Mouse (Mus musculus) hindbrain, embryonic 15.5 days (tissue): ENCODE data around the gene Tnfrsf19. TPM values are rescaled to one million over a fixed set of nuclear protein-coding genes. Genes with fewer than 3 reads are reported as not detected.

ENCODE experiments used
- ATAC-seq: fragments of 200-750 bp; cut with Nextera tagmentation; 2 replicates; pipeline ENCODE4 v1.8.0; 2017; ENCODE audit warnings: low read depth, moderate number of reproducible peaks, moderate TSS enrichment; ENCODE audit not compliant: low FRiP score
- H3K27ac ChIP-seq: fragments of 300-500 bp; sonication (generic); replicated peaks from 2 replicates; pipeline ENCODE4 v1.5.1; 2015; ENCODE audit warnings: mild to moderate bottlenecking, inconsistent platforms
- H3K27me3 ChIP-seq: fragments of 300-500 bp; sonication (generic); 2 replicates; pipeline ENCODE4 v1.6.1; 2015; ENCODE audit warnings: control low read depth, inconsistent platforms
- H3K36me3 ChIP-seq: fragments of 300-500 bp; sonication (generic); 2 replicates; pipeline ENCODE4 v1.6.1; 2015; ENCODE audit warnings: control low read depth, inconsistent platforms
- H3K4me1 ChIP-seq: fragments of 300-500 bp; sonication (generic); replicated peaks from 2 replicates; pipeline ENCODE4 v1.6.1; 2015; ENCODE audit warnings: control low read depth, inconsistent platforms
- H3K4me2 ChIP-seq: fragments of 300-500 bp; sonication (generic); 2 replicates; pipeline ENCODE4 v1.6.1; 2015; ENCODE audit warnings: moderate library complexity, mild to moderate bottlenecking, inconsistent platforms
- H3K4me3 ChIP-seq: fragments of 300-500 bp; sonication (generic); 2 replicates; pipeline ENCODE4 v1.5.1; 2015; ENCODE audit warnings: mild to moderate bottlenecking, inconsistent platforms
- H3K9ac ChIP-seq: fragments of 300-500 bp; sonication (generic); 2 replicates; pipeline ENCODE4 v1.6.1; 2015; ENCODE audit warnings: inconsistent platforms
- H3K9me3 ChIP-seq: fragments of 300-500 bp; sonication (generic); 2 replicates; pipeline ENCODE4 v1.6.1; 2016; ENCODE audit warnings: control low read depth, inconsistent platforms
- WGBS: fragments of 180-500 bp; shearing (Covaris S2); methylation state at CpG from one replicate; pipeline ENCODE4 v1.1.7; 2015; 5-methylcytosine and 5-hydroxymethylcytosine counted together
- polyA plus RNA-seq: library from polyadenylated mRNA; unstranded; fragments of >200 nt; fragmentation: Nextera tagmentation; extraction: Ambion mirVana; gene quantifications from 2 replicates; pipeline ENCODE4 v1.2.1, GENCODE M21; 2015

The Tnfrsf19 gene
- 32.1 and 32.3 TPM in 2 replicates for polyA plus RNA-seq

DNA sequence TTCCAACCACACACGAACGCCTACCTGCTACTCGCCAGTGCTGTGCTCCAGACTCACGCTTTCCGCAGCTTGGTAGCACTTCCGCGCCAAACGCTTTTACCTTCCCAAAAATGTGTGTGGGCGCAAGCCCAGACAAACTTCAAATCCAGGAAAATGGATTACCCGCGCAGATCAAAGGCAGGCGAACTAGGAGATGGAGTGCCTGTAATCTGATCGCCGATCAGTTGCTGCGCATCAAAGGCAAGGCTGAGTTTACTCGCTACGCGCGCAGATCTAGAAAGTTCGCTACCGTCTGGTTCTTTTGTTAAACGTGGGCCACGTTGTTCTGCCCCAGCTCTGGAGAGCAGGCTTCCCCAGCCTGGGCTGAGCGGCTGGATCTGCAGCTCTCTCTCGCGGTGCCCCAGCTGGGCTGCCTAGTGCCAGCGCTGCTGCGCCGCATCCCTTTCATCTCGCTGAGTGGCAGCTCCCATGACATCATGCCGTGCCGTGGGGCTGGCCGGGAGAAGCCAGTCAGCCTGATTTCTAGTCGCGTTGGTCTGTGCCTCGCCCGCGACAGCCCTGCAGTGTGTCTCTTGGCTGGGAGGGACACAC, at the start of gene Tnfrsf19:
Tnfrsf19 (minus strand) TSS at position 400 of the 591 bp plus-strand sequence.
- ATAC-seq, result peak; percentile 96
- Histone ChIP-seq H3K4me1 (peaks cover 39% of the 10 kb centered on the region), H3K36me3 (no peaks in the 10 kb centered on the region), H3K4me2 (peak within 1 kb of the TSS; percentile 87), H3K27me3 (no peaks in the 10 kb centered on the region), H3K9ac (peak within 1 kb of the TSS; percentile 51), H3K27ac (peak within 1 kb of the TSS; percentile 66), H3K9me3 (no peaks in the 10 kb centered on the region), H3K4me3 (peak within 1 kb of the TSS; percentile 48)
- WGBS, result under 1% methylated on average over 38 of the region's 38 CpGs

- no peak overlapping the region for H3K27ac ChIP-seq
- no peaks in the 10 kb centered on the region for H3K36me3 ChIP-seq
- no peak overlapping the region for H3K9ac ChIP-seq
- H3K27me3 ChIP-seq, result no peaks in the 10 kb centered on the region
- 81% methylated on average over 3 of the region's 3 CpGs for WGBS
- H3K4me1 ChIP-seq, result no peaks in the 10 kb centered on the region
- H3K4me2 ChIP-seq, result no peak overlapping the region
- H3K4me3 ChIP-seq, result no peak overlapping the region
- H3K9me3 ChIP-seq, result no peaks in the 10 kb centered on the region
- no peak for ATAC-seq
Observed at GRCm38 (mm10) chr14:61092073-61092472, 45.8 kb upstream of the Tnfrsf19 start.

- Histone ChIP-seq H3K36me3 (no peaks in the 10 kb centered on the region), H3K27ac (no peak overlapping the region), H3K4me2 (no peak overlapping the region), H3K4me3 (no peak overlapping the region), H3K9ac (no peak overlapping the region), H3K4me1 (no peaks in the 10 kb centered on the region), H3K9me3 (no peaks in the 10 kb centered on the region), H3K27me3 (no peaks in the 10 kb centered on the region)
- 86% methylated on average over 5 of the region's 5 CpGs for WGBS
- no peak for ATAC-seq
Observed at GRCm38 (mm10) chr14:61090955-61091354, 44.7 kb upstream of the Tnfrsf19 start.

GRCm38 (mm10) chr14:61088187-61088586, 41.9 kb upstream of the Tnfrsf19 start:
- no peak for ATAC-seq
- H3K27me3 ChIP-seq, result no peaks in the 10 kb centered on the region
- H3K9me3 ChIP-seq, result no peaks in the 10 kb centered on the region
- H3K9ac ChIP-seq, result no peak overlapping the region
- H3K4me3 ChIP-seq, result no peak overlapping the region
- no peaks in the 10 kb centered on the region for H3K4me1 ChIP-seq
- 75% methylated on average over 8 of the region's 8 CpGs for WGBS
- no peak overlapping the region for H3K27ac ChIP-seq
- H3K4me2 ChIP-seq, result no peak overlapping the region
- no peaks in the 10 kb centered on the region for H3K36me3 ChIP-seq

DNA sequence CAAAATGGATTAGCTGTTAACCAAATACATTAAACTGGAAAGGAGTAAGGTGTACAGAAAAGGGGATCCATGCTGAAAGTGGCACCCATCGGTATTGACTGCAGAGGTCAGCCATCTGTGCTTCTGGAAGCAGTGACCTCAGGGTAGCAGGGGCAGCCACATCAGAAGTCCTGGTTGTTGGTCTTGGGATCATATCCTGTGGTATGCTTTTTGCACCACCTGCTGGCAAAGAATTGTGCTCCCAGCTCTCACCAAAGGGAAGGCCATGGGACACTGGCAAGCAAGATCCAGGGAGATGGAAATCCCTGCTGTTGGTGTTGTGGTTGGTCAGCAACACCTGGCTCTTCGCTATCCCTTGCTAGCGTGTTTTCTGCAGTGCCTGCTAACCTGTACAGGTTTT, 39.0 kb upstream of the Tnfrsf19 start:
- H3K9me3 ChIP-seq, result no peaks in the 10 kb centered on the region
- 61% methylated on average over 3 of the region's 3 CpGs for WGBS
- H3K9ac ChIP-seq, result no peak overlapping the region
- H3K4me1 ChIP-seq, result no peaks in the 10 kb centered on the region
- ATAC-seq, result no peak
- H3K27ac ChIP-seq, result no peak overlapping the region
- H3K4me3 ChIP-seq, result no peak overlapping the region
- H3K27me3 ChIP-seq, result no peaks in the 10 kb centered on the region
- no peaks in the 10 kb centered on the region for H3K36me3 ChIP-seq
- H3K4me2 ChIP-seq, result no peak overlapping the region

GRCm38 (mm10) chr14:61069555-61069954, 23.3 kb upstream of the Tnfrsf19 start:
- H3K4me2 ChIP-seq, result no peak overlapping the region
- no peaks in the 10 kb centered on the region for H3K9me3 ChIP-seq
- H3K27me3 ChIP-seq, result no peaks in the 10 kb centered on the region
- no peak for ATAC-seq
- H3K9ac ChIP-seq, result no peak overlapping the region
- H3K4me1 ChIP-seq, result no peaks in the 10 kb centered on the region
- no peak overlapping the region for H3K27ac ChIP-seq
- WGBS, result 63% methylated on average over 1 of the region's 1 CpGs
- no peaks in the 10 kb centered on the region for H3K36me3 ChIP-seq
- no peak overlapping the region for H3K4me3 ChIP-seq

- peaks cover 14% of the 10 kb centered on the region for H3K27me3 ChIP-seq
- H3K27ac ChIP-seq, result no peak overlapping the region
- H3K4me1 ChIP-seq, result peaks cover 5% of the 10 kb centered on the region
- no peak overlapping the region for H3K9ac ChIP-seq
- WGBS, result 34% methylated on average over 3 of the region's 3 CpGs
- H3K4me2 ChIP-seq, result no peak overlapping the region
- ATAC-seq, result no peak
- no peaks in the 10 kb centered on the region for H3K36me3 ChIP-seq
- H3K9me3 ChIP-seq, result no peaks in the 10 kb centered on the region
- H3K4me3 ChIP-seq, result no peak overlapping the region
Observed at GRCm38 (mm10) chr14:61061729-61062128, 15.4 kb upstream of the Tnfrsf19 start.

DNA sequence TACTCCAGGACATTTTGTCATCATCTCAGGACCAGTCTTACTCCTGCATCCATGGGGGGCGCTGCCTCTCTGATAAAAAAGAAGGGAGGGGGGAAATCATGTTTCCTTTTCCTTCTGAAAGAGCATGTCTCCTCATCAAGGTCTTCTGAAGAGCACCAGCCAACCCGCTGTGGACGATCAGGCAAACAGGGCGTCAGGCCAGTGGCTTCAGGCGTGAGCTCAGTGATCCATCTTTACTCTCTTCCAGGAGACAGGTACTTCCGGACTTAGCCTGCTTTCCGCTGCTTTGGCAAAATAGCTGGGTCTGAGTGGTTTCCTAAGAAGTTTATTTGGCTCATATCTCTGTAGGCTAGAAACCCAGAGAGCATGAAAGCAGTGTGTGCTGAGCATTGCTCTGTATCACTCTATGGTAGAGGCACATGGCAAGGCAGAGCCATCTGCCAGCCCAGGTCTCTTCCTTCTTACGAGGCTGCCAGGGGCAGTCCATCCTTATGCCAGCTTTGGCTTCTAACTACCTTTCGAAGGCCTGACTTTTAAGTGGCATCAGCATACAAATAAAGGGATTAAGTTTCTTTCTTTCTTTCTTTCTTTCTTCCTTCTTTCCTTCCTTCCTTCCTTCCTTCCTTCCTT, 13.1 kb upstream of the Tnfrsf19 start:
- WGBS, result 94% methylated on average over 9 of the region's 9 CpGs
- ATAC-seq, result no peak
- Histone ChIP-seq H3K27me3 (peaks cover 18% of the 10 kb centered on the region), H3K4me2 (no peak overlapping the region), H3K4me1 (peaks cover 13% of the 10 kb centered on the region), H3K9ac (no peak overlapping the region), H3K27ac (no peak overlapping the region), H3K9me3 (no peaks in the 10 kb centered on the region), H3K36me3 (no peaks in the 10 kb centered on the region), H3K4me3 (no peak overlapping the region)

DNA sequence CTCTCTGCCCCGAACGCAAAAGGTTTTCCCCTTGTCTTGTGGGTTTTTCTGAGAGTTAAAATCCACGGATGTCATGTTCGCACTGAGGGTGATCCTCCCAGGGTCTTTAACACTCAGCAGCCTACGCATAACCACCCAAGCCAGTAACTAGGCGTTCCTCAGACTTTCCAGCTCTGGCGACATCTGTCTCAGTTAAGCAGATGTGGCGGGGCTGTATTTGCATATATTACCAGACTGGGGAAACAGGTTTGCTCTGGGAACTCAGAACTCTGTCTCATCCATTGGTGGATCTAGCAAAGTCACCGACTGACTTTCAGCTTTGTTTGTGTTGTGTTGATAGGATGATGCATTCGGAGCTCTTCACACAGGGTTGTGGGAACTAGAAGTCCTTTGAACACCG, 10.7 kb upstream of the Tnfrsf19 start:
- peak overlapping the region; percentile 38; the same call in 1 of the 2 replicates for H3K9ac ChIP-seq
- H3K27ac ChIP-seq, result no peak overlapping the region
- no peaks in the 10 kb centered on the region for H3K36me3 ChIP-seq
- peak overlapping the region; percentile 35 for H3K4me3 ChIP-seq
- no peak for ATAC-seq
- H3K27me3 ChIP-seq, result peaks cover 18% of the 10 kb centered on the region
- peaks cover 13% of the 10 kb centered on the region for H3K4me1 ChIP-seq
- no peaks in the 10 kb centered on the region for H3K9me3 ChIP-seq
- H3K4me2 ChIP-seq, result peak overlapping the region; percentile 67
- 11% methylated on average over 11 of the region's 11 CpGs for WGBS

GRCm38 (mm10) chr14:61056445-61056844, 10.2 kb upstream of the Tnfrsf19 start:
- Histone ChIP-seq H3K4me3 (peak overlapping the region; percentile 35), H3K27ac (no peak overlapping the region), H3K4me1 (peaks cover 13% of the 10 kb centered on the region), H3K36me3 (no peaks in the 10 kb centered on the region), H3K27me3 (peaks cover 18% of the 10 kb centered on the region), H3K9me3 (no peaks in the 10 kb centered on the region), H3K9ac (peak overlapping the region; percentile 38; the same call in 1 of the 2 replicates), H3K4me2 (peak overlapping the region; percentile 67)
- under 1% methylated on average over 16 of the region's 16 CpGs for WGBS
- ATAC-seq, result no peak

GRCm38 (mm10) chr14:61055864-61056263, 9.6 kb upstream of the Tnfrsf19 start:
- H3K9ac ChIP-seq, result no peak overlapping the region
- H3K27ac ChIP-seq, result no peak overlapping the region
- H3K4me2 ChIP-seq, result peak overlapping the region; percentile 67
- no peak for ATAC-seq
- 58% methylated on average over 1 of the region's 1 CpGs for WGBS
- peaks cover 18% of the 10 kb centered on the region for H3K27me3 ChIP-seq
- H3K9me3 ChIP-seq, result no peaks in the 10 kb centered on the region
- H3K4me3 ChIP-seq, result no peak overlapping the region
- H3K4me1 ChIP-seq, result peaks cover 13% of the 10 kb centered on the region
- H3K36me3 ChIP-seq, result no peaks in the 10 kb centered on the region

GRCm38 (mm10) chr14:61052163-61052562, 5.9 kb upstream of the Tnfrsf19 start:
- Histone ChIP-seq H3K36me3 (no peaks in the 10 kb centered on the region), H3K4me2 (no peak overlapping the region), H3K27ac (no peak overlapping the region), H3K27me3 (0 out of 2 replicates have a peak, but pooled peaks cover 8% of the 10 kb centered on the region), H3K9ac (no peak overlapping the region), H3K4me3 (no peak overlapping the region), H3K4me1 (peaks cover 13% of the 10 kb centered on the region), H3K9me3 (no peaks in the 10 kb centered on the region)
- ATAC-seq, result no peak
- WGBS, result 94% methylated on average over 3 of the region's 3 CpGs
